Mouse (Mus musculus): ENCODE measurements around the gene Msh2.
"Not testable (repeated sequence)": the region's sequence is repeated elsewhere in the genome, so short reads cannot be mapped to it uniquely, and the experiment has no call there.

Gene Msh2

GRCm38 (mm10) chr17:87671890-87672660 is at the start of gene Msh2:
Gene Msh2, plus strand, starts transcription at chr17:87672330.
- peak; percentile 97 for DNase-seq (ENCODE audit: low read depth)

DNA sequence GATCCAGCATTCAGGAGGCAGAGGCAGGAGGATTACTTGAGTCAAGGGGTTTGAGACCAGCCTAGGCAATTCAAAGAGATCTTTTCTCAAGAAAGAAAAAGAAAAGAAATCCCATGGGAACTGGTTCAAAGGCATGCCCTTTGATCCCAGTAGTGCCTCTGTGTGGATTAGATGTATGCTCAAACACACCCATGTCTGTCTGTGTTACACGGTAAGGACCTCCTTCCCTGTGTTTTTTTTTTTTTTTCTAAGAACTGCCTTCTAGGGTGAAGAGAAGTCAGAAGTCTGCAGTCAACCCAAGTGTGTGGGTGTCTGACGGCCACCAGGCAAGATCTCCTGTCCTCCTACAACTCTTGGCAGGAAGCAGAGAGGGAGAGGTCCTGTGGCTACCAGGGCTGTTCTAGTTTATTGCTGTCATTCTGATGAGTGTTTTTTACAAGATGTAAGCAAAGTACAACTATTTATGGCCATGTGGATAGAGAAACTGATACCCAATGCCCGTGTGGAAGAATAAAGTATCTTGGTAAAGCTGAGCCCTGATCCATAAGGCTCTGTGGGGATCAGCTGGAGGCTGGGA is 46.5 kb upstream of the Msh2 start:
- no peak for DNase-seq (ENCODE audit: low read depth)

GRCm38 (mm10) chr17:87628144-87628543 is 44.0 kb upstream of the Msh2 start:
- DNase-seq (ENCODE audit: low read depth), result no peak

DNA sequence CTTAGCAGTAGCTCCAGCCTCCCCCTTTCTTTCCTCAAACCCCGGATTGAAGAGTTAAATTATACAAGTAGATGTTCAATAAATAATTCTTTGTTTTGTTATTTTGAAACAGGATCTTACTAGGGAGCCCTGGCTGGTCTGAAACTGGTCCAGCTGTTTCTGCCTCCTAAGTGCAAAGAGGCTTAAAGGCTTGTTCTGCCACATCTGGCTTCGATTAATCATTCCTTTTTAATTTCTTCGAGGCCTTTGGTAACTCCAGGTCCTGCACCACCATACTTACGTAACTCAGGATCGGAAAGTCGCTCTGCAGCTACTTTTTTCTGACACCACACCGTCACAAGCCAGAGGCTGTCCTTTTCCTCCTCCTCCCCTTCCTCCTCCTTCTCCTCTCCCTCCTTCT is 43.4 kb upstream of the Msh2 start:
- DNase-seq (ENCODE audit: low read depth), result no peak

DNA sequence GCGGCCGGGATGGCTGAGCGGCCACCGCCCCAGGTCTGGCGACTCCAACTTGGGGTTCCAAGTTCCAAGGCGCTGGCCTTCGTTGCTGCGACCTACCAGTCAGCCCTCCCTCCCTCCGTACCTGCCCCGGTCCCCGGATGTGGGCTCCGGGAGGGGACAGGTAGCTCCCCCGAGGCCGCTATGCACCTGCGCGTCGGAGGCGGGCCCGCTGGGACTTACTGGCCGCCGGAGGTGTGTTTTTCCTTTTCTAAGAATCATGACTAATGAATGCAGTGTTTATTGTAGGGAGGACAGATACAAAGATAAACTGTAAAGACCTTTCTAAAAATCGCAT is 35.1 kb upstream of the Msh2 start:
- DNase-seq (ENCODE audit: low read depth), result no peak

GRCm38 (mm10) chr17:87639242-87639641 is 32.9 kb upstream of the Msh2 start:
- DNase-seq (ENCODE audit: low read depth), result no peak

- DNase-seq (ENCODE audit: low read depth), result no peak
Observed at GRCm38 (mm10) chr17:87640272-87640671, 31.9 kb upstream of the Msh2 start.

GRCm38 (mm10) chr17:87641006-87641405 is 31.1 kb upstream of the Msh2 start:
- no peak for DNase-seq (ENCODE audit: low read depth)

DNA sequence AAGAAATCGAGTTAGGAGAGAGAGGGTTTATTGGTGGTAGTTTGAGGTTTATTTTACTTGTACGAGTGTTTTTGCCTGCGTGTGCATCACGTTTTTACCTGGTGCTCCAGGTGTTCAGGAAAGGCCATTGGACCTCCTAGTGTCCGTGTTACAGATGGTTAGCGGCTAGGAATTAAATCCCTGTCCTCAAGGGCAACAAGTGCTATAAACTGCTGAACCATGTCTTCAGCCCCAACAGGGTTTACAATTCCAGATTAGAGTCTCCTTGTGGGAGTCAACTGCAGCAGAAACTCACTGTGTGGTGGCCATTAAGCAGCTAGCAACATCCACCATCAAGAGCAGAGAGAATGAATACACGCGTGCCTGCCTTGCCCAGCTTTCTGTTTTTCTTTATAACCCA is 29.4 kb upstream of the Msh2 start:
- no peak for DNase-seq (ENCODE audit: low read depth)

DNA sequence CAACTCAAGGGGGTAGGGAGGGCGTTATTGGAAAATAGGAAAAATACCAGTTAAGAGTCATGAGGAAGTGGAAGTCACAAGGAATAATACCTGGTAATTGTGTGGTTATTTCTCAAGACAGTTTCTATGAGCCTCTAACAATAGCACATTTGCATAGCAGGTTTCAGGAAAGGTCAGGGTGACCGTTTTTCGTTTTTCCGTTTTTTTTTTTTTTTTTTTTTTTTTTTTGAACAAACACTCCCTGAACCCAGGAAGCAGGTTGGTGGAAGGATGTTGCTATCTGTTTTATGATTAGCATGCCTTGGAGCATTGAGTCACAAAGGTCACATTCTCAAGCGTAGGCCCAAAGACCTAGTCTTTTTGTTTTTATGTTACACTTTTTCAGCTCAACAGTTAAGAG is 16.5 kb upstream of the Msh2 start:
- not testable (repeated sequence) for DNase-seq (ENCODE audit: low read depth)

- not testable (repeated sequence) for DNase-seq (ENCODE audit: low read depth)
Observed at GRCm38 (mm10) chr17:87661958-87662573, 10.1 kb upstream of the Msh2 start.

DNA sequence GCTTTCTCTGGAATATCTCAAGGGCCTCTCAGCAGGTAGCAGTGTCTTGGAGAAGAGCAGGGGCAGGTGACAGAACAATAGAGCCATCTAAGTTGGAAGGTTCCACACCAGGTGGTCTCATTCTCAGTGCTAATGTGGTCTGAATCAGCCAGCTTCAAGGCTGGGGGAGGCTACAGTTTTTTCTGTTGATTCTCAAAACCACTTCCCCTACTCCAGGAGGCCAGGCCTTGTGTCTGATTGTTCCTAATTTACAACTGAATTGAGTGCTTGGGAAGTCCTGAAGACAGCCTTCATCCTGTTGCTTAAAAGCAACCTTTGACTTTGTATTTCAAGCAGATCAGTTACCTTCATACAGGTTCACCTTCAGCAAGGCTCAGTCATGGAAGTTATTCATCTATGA is 7.9 kb upstream of the Msh2 start:
- DNase-seq (ENCODE audit: low read depth), result no peak

GRCm38 (mm10) chr17:87665066-87665822 is 6.9 kb upstream of the Msh2 start:
- DNase-seq (ENCODE audit: low read depth), result peak; percentile 34

- peak; percentile 21 for DNase-seq (ENCODE audit: low read depth)
Observed at GRCm38 (mm10) chr17:87672677-87673286, 652 bp downstream of the Msh2 start.

- DNase-seq (ENCODE audit: low read depth), result not testable (repeated sequence)
Observed at GRCm38 (mm10) chr17:87676916-87677474, 4.9 kb downstream of the Msh2 start.

DNA sequence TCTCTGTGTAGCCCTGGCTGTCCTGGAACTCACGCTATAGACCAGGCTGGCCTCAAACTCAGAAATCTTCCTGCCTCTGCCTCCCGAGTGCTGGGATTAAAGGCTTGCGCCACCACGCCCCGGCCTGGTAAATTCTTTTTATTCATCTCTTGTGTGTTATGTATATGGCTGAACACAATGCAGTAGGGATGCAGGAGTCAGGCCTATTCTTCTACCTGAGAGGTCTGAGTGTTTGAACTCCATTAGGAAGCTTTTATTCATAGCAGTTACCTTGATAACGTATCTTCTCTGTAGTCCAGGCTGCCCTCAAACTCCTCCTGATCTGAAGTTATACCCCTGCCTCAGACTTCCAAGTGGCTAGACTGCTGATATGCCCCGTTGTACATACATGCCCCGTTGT is 5.5 kb downstream of the Msh2 start:
- no peak for DNase-seq (ENCODE audit: low read depth)

DNA sequence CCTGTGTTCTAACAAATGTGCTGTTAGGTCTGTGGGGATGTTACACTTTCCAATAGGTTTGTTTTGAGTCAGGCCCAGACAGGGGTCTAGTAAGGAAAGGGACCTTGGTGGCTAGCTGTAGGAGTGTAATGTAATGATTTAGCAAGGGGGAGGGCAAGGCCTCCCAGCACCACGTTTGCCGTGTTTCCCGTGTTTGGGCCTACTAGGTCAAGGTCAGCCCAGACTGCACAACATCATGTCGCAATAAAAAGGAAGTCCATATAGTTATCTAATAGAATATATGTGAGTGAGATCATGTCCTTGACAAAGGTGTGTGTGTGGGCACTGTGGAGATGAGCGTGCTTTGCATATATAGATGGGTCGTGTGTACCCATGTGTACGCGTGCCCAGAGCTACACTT is 17.1 kb downstream of the Msh2 start:
- DNase-seq (ENCODE audit: low read depth), result no peak

DNA sequence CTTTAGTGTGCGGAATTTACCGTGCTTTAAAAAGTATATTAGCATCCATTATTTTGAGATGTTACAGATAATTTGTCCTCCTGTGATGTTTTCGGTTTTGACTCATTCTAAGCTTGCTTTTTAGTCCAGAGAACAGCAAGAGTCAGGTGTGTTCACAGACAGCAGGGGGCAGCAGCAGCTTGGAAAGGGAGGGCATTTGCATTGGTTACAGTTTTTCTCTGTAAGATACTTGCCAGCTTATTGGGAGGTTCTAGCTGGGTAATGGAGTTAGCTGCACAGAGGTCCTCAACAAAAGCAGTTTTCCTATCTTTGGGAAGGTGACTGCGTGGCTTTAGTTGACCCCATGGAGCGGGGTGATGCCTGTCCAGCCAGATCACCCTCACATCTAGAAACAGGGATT is 19.8 kb downstream of the Msh2 start:
- no peak for DNase-seq (ENCODE audit: low read depth)

- DNase-seq (ENCODE audit: low read depth), result no peak
Observed at GRCm38 (mm10) chr17:87695874-87696465, 23.8 kb downstream of the Msh2 start.

DNA sequence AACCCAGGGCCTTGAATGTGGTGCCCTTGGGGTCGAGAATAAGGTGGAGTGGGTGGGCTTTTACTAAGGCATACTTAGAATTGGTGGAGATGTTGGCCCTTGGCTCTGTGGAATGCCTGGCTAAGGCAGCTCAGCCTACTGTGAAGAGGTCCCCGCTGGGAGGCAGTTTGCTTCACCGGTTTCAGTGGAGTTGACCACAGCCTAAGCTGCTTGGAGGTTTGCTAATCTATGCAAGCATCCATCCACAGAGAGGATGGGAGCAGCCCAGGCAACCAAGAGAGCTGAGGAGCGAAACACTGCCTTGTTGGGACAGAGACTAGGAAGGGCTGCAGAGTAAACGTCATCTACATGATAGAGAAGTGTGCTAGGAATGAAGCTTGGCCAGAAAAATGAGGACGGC is 24.7 kb downstream of the Msh2 start:
- DNase-seq (ENCODE audit: low read depth), result no peak

- DNase-seq (ENCODE audit: low read depth), result no peak
Observed at GRCm38 (mm10) chr17:87698996-87699765, 27.1 kb downstream of the Msh2 start.

Data from c-Kit-positive CD71-positive TER-119-negative erythroid progenitor cells, embryonic 14.5 days (primary cell).